Mouse (Mus musculus): ENCODE measurements around the gene Slc1a3. TPM values are rescaled to one million over a fixed set of nuclear protein-coding genes. Genes with fewer than 3 reads are reported as not detected.
"Not testable (repeated sequence)": the region's sequence is repeated elsewhere in the genome, so short reads cannot be mapped to it uniquely, and the experiment has no call there.

Gene Slc1a3
- polyA plus RNA-seq, 1 experiment from 2014 or later = 50.2 TPM

DNA sequence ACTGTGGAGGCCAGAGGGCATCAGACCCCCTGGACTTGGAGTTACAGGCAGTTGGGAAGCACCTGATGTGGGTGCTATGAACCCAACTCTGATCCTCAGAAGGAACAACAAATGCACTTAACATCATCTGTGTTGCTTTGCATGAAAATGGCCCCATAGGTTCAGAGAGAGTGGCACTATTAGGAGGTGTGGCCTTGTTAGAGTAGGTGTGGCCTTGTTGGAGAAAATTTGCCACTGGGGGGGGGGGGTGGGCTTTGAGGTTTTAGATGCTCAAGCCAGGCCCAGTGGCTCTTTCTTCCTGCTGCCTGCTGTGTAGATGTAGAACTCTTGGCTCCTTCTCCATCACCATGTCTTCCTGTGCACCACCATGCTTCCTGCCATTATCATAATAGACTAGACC, 5.1 kb upstream of the Slc1a3 start:
- ATAC-seq (ENCODE audit: low FRiP score) (no peak), DNase-seq (ENCODE audit: low spot score) (no peak)
- Histone ChIP-seq H3K4me3 (ENCODE audit: low read depth, low read length) (no peak overlapping the region), H3K27me3 (ENCODE audit: control insufficient read depth, insufficient read depth, low read length) (no peaks in the 10 kb centered on the region), H3K27ac (ENCODE audit: low read depth, low read length) (no peak overlapping the region), H3K36me3 (ENCODE audit: control insufficient read depth, insufficient read depth, low read length) (no peaks in the 10 kb centered on the region), H3K4me1 (replicated peaks; ENCODE audit: control insufficient read depth, insufficient read depth, low read length) (no peaks in the 10 kb centered on the region; the same call in 1 of the 2 replicates), H3K4me2 (replicated peaks; ENCODE audit: low read depth, low read length) (no peak overlapping the region), H3K9ac (ENCODE audit: low read depth, low read length) (no peak overlapping the region), H3K9me3 (ENCODE audit: control insufficient read depth, low read length) (no peaks in the 10 kb centered on the region)

DNA sequence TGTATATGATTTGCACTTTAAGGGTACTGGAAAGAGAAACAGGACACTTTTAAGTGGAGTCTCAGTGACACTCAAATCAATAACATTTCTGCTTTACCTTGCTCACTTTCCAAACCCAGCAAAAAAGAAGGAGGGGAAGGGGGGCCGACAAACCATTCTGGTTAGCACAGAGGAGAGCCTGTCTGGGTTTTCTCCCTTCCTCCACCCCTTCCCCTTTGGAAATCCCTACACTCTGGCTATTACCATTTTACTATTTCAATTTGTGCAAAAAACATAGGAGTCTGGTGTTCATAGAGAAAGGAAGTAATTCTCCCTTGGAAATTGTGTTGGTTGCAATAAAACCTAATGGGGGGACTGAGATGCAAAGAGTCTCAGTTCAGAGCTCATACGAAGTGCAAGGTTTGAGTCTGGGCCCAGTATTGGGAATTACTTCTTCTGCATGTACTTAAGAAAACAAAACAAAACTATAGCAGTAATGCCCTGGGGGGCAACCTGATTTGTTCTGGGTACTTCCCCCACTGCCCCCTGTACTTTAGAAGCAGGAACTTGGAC, 1.9 kb upstream of the Slc1a3 start:
- Histone ChIP-seq H3K9me3 (ENCODE audit: control insufficient read depth, low read length) (no peaks in the 10 kb centered on the region), H3K4me1 (replicated peaks; ENCODE audit: control insufficient read depth, insufficient read depth, low read length) (no peaks in the 10 kb centered on the region; the same call in 1 of the 2 replicates), H3K27ac (ENCODE audit: low read depth, low read length) (no peak overlapping the region), H3K9ac (ENCODE audit: low read depth, low read length) (no peak overlapping the region), H3K36me3 (ENCODE audit: control insufficient read depth, insufficient read depth, low read length) (no peaks in the 10 kb centered on the region), H3K4me2 (replicated peaks; ENCODE audit: low read depth, low read length) (no peak overlapping the region), H3K27me3 (ENCODE audit: control insufficient read depth, insufficient read depth, low read length) (no peaks in the 10 kb centered on the region), H3K4me3 (ENCODE audit: low read depth, low read length) (no peak overlapping the region)
- DNase-seq (ENCODE audit: low spot score) (no peak), ATAC-seq (ENCODE audit: low FRiP score) (no peak)
- 73% methylated on average over 2 of the region's 2 CpGs for WGBS

DNA sequence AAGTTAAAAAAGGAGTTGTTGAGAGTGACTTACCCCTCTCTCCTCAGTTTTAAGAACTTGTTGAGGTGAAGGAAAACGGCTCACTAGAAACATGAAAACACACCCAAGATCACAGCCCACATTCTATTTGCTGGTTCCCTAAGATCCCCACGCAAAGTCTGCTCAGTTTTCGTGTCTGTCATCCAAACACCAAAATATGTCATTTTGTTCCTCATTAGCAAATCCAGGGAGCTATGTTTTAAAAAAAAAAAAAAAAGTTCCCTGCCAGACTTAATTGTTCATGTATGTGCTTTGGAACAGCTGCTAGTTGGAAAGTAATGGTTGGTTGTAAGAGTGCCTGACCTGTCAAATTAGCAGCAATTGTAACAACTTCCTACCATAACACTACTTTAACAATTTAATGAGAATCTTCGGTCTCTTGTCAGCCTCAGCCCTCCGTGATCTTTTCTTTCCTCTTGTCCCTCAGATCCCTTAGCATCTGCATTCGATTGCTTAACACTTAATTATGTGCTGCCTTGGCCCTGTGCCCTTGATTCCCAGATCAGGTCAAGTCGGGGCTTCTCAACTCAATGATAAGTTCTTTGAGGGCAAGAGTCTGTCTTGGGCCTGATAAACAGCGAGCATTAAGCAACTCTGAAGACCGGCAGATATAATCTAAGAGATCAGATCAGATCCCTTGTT, 1.2 kb upstream of the Slc1a3 start:
- H3K36me3 ChIP-seq (ENCODE audit: control insufficient read depth, insufficient read depth, low read length) = no peaks in the 10 kb centered on the region
- H3K9ac ChIP-seq (ENCODE audit: low read depth, low read length) = no peak overlapping the region
- no peaks in the 10 kb centered on the region; the same call in 1 of the 2 replicates for H3K4me1 ChIP-seq (replicated peaks; ENCODE audit: control insufficient read depth, insufficient read depth, low read length)
- 75% methylated on average over 9 of the region's 9 CpGs for WGBS
- no peak for ATAC-seq (ENCODE audit: low FRiP score)
- no peaks in the 10 kb centered on the region for H3K9me3 ChIP-seq (ENCODE audit: control insufficient read depth, low read length)
- no peak overlapping the region for H3K27ac ChIP-seq (ENCODE audit: low read depth, low read length)
- no peaks in the 10 kb centered on the region for H3K27me3 ChIP-seq (ENCODE audit: control insufficient read depth, insufficient read depth, low read length)
- no peak overlapping the region for H3K4me2 ChIP-seq (replicated peaks; ENCODE audit: low read depth, low read length)
- DNase-seq (ENCODE audit: low spot score) = no peak
- H3K4me3 ChIP-seq (ENCODE audit: low read depth, low read length) = no peak overlapping the region

DNA sequence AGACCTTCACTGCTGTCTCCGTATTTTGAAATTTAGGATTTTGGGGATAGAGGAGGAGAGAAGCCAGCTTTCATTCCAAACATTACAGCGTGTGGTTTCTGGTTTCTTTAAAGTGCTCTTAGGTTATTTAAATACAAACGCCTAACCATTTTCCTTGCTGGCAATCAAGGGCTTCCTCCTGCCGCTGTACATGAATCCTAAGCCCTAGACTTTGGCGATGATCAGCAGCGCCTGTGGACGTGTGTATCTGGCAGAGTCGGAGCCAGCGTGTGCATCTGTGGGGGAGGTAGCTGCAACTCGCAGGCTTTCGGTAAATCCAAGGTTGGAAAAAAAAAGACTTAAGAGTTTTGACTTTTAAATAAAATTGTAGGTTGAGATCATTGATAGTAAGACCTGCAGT, 986 bp downstream of the Slc1a3 start:
- H3K36me3 ChIP-seq (ENCODE audit: control insufficient read depth, insufficient read depth, low read length) = no peaks in the 10 kb centered on the region
- no peak for ATAC-seq (ENCODE audit: low FRiP score)
- H3K27me3 ChIP-seq (ENCODE audit: control insufficient read depth, insufficient read depth, low read length) = no peaks in the 10 kb centered on the region
- peak overlapping the region; percentile 92 for H3K4me2 ChIP-seq (replicated peaks; ENCODE audit: low read depth, low read length)
- peak; percentile 39 for DNase-seq (ENCODE audit: low spot score)
- peak overlapping the region; percentile 65 for H3K4me3 ChIP-seq (ENCODE audit: low read depth, low read length)
- H3K9ac ChIP-seq (ENCODE audit: low read depth, low read length) = peak overlapping the region; percentile 40
- no peak overlapping the region for H3K27ac ChIP-seq (ENCODE audit: low read depth, low read length)
- H3K4me1 ChIP-seq (replicated peaks; ENCODE audit: control insufficient read depth, insufficient read depth, low read length) = no peaks in the 10 kb centered on the region
- H3K9me3 ChIP-seq (ENCODE audit: control insufficient read depth, low read length) = no peaks in the 10 kb centered on the region
- 3% methylated on average over 11 of the region's 11 CpGs for WGBS

DNA sequence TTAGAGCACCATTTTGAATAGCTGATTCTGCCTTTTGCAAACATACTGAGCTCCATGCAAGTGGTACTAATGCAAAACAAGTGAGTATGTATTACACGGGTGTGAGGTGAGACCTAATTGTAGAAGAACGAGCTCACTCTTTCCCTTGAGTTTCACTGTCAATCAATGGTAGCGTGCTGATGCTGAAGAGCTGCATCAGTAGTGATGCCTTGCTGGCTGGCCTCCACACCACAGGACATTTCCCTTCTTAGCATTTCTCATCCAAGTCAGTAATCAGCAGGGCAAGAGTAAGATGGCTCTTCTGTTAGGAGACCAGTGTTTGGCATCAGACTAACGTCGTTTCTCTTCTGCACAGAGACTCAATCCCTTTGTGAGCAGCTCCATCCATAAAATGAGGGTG, 4.0 kb downstream of the Slc1a3 start:
- H3K36me3 ChIP-seq (ENCODE audit: control insufficient read depth, insufficient read depth, low read length) = no peaks in the 10 kb centered on the region
- DNase-seq (ENCODE audit: low spot score) (no peak), ATAC-seq (ENCODE audit: low FRiP score) (no peak)
- H3K9me3 ChIP-seq (ENCODE audit: control insufficient read depth, low read length) = no peaks in the 10 kb centered on the region
- no peak overlapping the region for H3K4me3 ChIP-seq (ENCODE audit: low read depth, low read length)
- 87% methylated on average over 5 of the region's 5 CpGs for WGBS
- H3K4me2 ChIP-seq (replicated peaks; ENCODE audit: low read depth, low read length) = no peak overlapping the region
- H3K9ac ChIP-seq (ENCODE audit: low read depth, low read length) = no peak overlapping the region
- H3K4me1 ChIP-seq (replicated peaks; ENCODE audit: control insufficient read depth, insufficient read depth, low read length) = no peaks in the 10 kb centered on the region
- no peaks in the 10 kb centered on the region for H3K27me3 ChIP-seq (ENCODE audit: control insufficient read depth, insufficient read depth, low read length)
- H3K27ac ChIP-seq (ENCODE audit: low read depth, low read length) = no peak overlapping the region

DNA sequence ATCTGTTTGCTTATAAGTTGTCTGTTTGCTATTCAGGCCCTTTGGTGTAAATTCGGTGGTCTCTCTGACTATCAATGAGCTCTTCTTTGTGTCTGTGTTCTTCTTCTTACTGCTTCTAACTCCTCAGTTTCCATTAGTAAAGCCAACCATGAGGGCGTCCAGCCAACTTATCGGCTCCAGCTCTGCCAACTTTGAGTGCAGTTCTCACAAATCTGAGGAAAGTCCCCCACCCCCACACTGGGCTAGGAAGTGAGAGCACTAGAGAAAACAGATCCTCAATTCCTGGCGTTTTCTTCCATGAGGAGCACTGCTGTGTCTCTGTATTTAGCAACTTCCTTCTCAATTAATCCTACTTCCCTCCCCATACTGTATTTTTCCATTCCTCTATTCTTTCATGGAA, 4.4 kb downstream of the Slc1a3 start:
- 74% methylated on average over 4 of the region's 4 CpGs for WGBS
- no peak for DNase-seq (ENCODE audit: low spot score)
- H3K4me3 ChIP-seq (ENCODE audit: low read depth, low read length) = no peak overlapping the region
- no peaks in the 10 kb centered on the region for H3K36me3 ChIP-seq (ENCODE audit: control insufficient read depth, insufficient read depth, low read length)
- no peaks in the 10 kb centered on the region for H3K9me3 ChIP-seq (ENCODE audit: control insufficient read depth, low read length)
- H3K9ac ChIP-seq (ENCODE audit: low read depth, low read length) = no peak overlapping the region
- no peak for ATAC-seq (ENCODE audit: low FRiP score)
- H3K4me2 ChIP-seq (replicated peaks; ENCODE audit: low read depth, low read length) = no peak overlapping the region
- H3K27ac ChIP-seq (ENCODE audit: low read depth, low read length) = no peak overlapping the region
- H3K27me3 ChIP-seq (ENCODE audit: control insufficient read depth, insufficient read depth, low read length) = no peaks in the 10 kb centered on the region
- H3K4me1 ChIP-seq (replicated peaks; ENCODE audit: control insufficient read depth, insufficient read depth, low read length) = no peaks in the 10 kb centered on the region

DNA sequence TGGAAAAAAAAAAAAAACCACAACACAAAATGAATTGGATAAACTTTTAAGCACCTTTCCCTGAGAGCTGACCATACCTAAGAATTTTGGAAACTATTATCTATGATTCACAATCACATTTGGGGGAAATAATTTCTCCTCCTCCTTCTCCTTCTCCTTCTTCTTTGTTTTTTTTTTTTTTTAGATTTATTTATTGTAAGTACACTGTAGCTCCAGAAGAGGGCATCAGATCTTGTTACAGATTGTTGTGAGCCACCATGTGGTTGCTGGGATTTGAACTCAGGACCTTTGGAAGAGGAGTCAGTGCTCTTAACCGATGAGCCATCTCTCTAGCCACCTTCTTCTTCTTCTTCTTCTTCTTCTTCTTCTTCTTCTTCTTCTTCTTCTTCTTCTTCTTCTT, 5.0 kb downstream of the Slc1a3 start:
- H3K27me3 ChIP-seq (ENCODE audit: control insufficient read depth, insufficient read depth, low read length); H3K4me3 ChIP-seq (ENCODE audit: low read depth, low read length); H3K9ac ChIP-seq (ENCODE audit: low read depth, low read length); H3K9me3 ChIP-seq (ENCODE audit: control insufficient read depth, low read length); ATAC-seq (ENCODE audit: low FRiP score); DNase-seq (ENCODE audit: low spot score); H3K36me3 ChIP-seq (ENCODE audit: control insufficient read depth, insufficient read depth, low read length); H3K4me2 ChIP-seq (replicated peaks; ENCODE audit: low read depth, low read length); H3K4me1 ChIP-seq (replicated peaks; ENCODE audit: control insufficient read depth, insufficient read depth, low read length); H3K27ac ChIP-seq (ENCODE audit: low read depth, low read length): not testable (repeated sequence)
- 81% methylated on average over 1 of the region's 1 CpGs for WGBS

DNA sequence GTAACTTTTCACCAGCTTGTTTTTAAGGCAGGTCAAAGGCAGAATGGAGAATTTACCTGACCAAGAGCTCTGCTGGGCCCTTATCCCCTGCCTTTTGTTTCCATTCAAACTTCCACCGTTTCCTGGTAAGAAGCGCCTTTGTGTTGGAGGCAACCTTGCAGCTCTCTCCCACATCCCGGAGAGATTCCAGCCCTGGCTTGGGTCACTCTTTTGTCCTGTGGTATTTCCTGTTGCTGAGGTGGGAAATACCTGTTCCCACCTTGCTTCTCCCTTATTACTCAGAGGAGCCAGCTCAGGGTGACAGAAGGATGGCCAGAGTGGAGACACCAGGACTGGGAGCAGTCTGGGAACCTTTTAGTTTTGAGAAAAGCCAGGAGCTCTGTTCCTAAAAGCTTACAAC, 12.6 kb downstream of the Slc1a3 start:
- ATAC-seq (ENCODE audit: low FRiP score) = no peak
- Histone ChIP-seq H3K4me1 (replicated peaks; ENCODE audit: control insufficient read depth, insufficient read depth, low read length) (no peaks in the 10 kb centered on the region), H3K9me3 (ENCODE audit: control insufficient read depth, low read length) (no peaks in the 10 kb centered on the region), H3K27me3 (ENCODE audit: control insufficient read depth, insufficient read depth, low read length) (no peaks in the 10 kb centered on the region), H3K9ac (ENCODE audit: low read depth, low read length) (no peak overlapping the region), H3K36me3 (ENCODE audit: control insufficient read depth, insufficient read depth, low read length) (no peaks in the 10 kb centered on the region), H3K4me3 (ENCODE audit: low read depth, low read length) (no peak overlapping the region), H3K27ac (ENCODE audit: low read depth, low read length) (no peak overlapping the region), H3K4me2 (replicated peaks; ENCODE audit: low read depth, low read length) (no peak overlapping the region)
- 51% methylated on average over 3 of the region's 3 CpGs for WGBS
- DNase-seq (ENCODE audit: low spot score) = no peak

DNA sequence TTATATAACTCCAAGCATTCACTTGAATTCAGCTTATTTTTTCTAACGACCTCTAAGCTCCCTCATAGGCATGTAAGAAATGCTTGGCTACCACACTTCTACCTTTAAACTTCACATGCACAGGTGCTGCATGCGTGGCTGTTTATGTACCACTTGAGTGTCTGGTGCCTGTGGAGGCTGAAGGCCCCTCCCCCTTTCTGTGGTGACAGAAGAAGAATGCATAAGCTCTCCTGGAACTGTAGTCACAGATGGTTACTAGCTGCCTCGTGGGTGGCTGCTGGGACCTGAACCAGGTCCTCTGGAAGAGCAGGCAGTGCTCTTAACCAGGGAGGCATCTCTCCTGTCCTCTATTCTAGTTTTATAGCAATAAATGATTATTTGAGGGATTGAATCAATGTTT, 13.1 kb downstream of the Slc1a3 start:
- H3K9me3 ChIP-seq (ENCODE audit: control insufficient read depth, low read length) = no peaks in the 10 kb centered on the region
- no peak for DNase-seq (ENCODE audit: low spot score)
- no peaks in the 10 kb centered on the region for H3K36me3 ChIP-seq (ENCODE audit: control insufficient read depth, insufficient read depth, low read length)
- WGBS = 71% methylated on average over 3 of the region's 3 CpGs
- H3K4me3 ChIP-seq (ENCODE audit: low read depth, low read length) = no peak overlapping the region
- ATAC-seq (ENCODE audit: low FRiP score) = no peak
- H3K4me1 ChIP-seq (replicated peaks; ENCODE audit: control insufficient read depth, insufficient read depth, low read length) = no peaks in the 10 kb centered on the region
- H3K27me3 ChIP-seq (ENCODE audit: control insufficient read depth, insufficient read depth, low read length) = no peaks in the 10 kb centered on the region
- H3K9ac ChIP-seq (ENCODE audit: low read depth, low read length) = no peak overlapping the region
- H3K4me2 ChIP-seq (replicated peaks; ENCODE audit: low read depth, low read length) = no peak overlapping the region
- no peak overlapping the region for H3K27ac ChIP-seq (ENCODE audit: low read depth, low read length)

Data from hindbrain, embryonic 11.5 days (tissue).